Mouse (Mus musculus): ENCODE data around the gene Plekhg2.

Gene Plekhg2

GRCm38 (mm10) chr7:28383606-28384005 lies 11.2 kb upstream of the Plekhg2 start:
- DNase-seq (ENCODE audit: extremely low read depth, low read depth, low spot score), result no peak

- no peak for DNase-seq (ENCODE audit: extremely low read depth, low read depth, low spot score)
Measured at GRCm38 (mm10) chr7:28382981-28383396, 10.6 kb upstream of the Plekhg2 start.

GRCm38 (mm10) chr7:28382347-28382951 lies 10.1 kb upstream of the Plekhg2 start:
- no peak for DNase-seq (ENCODE audit: extremely low read depth, low read depth, low spot score)

GRCm38 (mm10) chr7:28381938-28382337 lies 9.5 kb upstream of the Plekhg2 start:
- DNase-seq (ENCODE audit: extremely low read depth, low read depth, low spot score), result no peak

GRCm38 (mm10) chr7:28381017-28381790 lies 8.8 kb upstream of the Plekhg2 start:
- no peak for DNase-seq (ENCODE audit: extremely low read depth, low read depth, low spot score)

- no peak for DNase-seq (ENCODE audit: extremely low read depth, low read depth, low spot score)
Measured at GRCm38 (mm10) chr7:28380237-28381016, 8.0 kb upstream of the Plekhg2 start, which contains the start of gene Zfp36. Gene Zfp36 (minus strand): TSS chr7:28380253.

GRCm38 (mm10) chr7:28378769-28379651 lies 6.6 kb upstream of the Plekhg2 start:
- no peak for DNase-seq (ENCODE audit: extremely low read depth, low read depth, low spot score)

GRCm38 (mm10) chr7:28378066-28378690 lies 5.8 kb upstream of the Plekhg2 start:
- DNase-seq (ENCODE audit: extremely low read depth, low read depth, low spot score), result no peak

- DNase-seq (ENCODE audit: extremely low read depth, low read depth, low spot score), result no peak
Measured at GRCm38 (mm10) chr7:28377190-28378065, 5.0 kb upstream of the Plekhg2 start.

GRCm38 (mm10) chr7:28376011-28376771 lies 3.8 kb upstream of the Plekhg2 start:
- no peak for DNase-seq (ENCODE audit: extremely low read depth, low read depth, low spot score)

GRCm38 (mm10) chr7:28375176-28375921 lies 3.0 kb upstream of the Plekhg2 start:
- DNase-seq (ENCODE audit: extremely low read depth, low read depth, low spot score), result no peak

GRCm38 (mm10) chr7:28374647-28375046 lies 2.2 kb upstream of the Plekhg2 start:
- DNase-seq (ENCODE audit: extremely low read depth, low read depth, low spot score), result no peak

GRCm38 (mm10) chr7:28373891-28374495 lies 1.6 kb upstream of the Plekhg2 start:
- DNase-seq (ENCODE audit: extremely low read depth, low read depth, low spot score), result no peak

GRCm38 (mm10) chr7:28373131-28373581 lies 757 bp upstream of the Plekhg2 start:
- DNase-seq (ENCODE audit: extremely low read depth, low read depth, low spot score), result no peak

GRCm38 (mm10) chr7:28371514-28371989 lies 847 bp downstream of the Plekhg2 start:
- DNase-seq (ENCODE audit: extremely low read depth, low read depth, low spot score), result no peak

GRCm38 (mm10) chr7:28370977-28371513 lies 1.4 kb downstream of the Plekhg2 start:
- no peak for DNase-seq (ENCODE audit: extremely low read depth, low read depth, low spot score)

- DNase-seq (ENCODE audit: extremely low read depth, low read depth, low spot score), result no peak
Measured at GRCm38 (mm10) chr7:28370051-28370450, 2.3 kb downstream of the Plekhg2 start.

All from fat pad, adult 2 months (tissue).